Mouse (Mus musculus): Measurements from ENCODE around the gene Fau. TPM values are rescaled to one million over a fixed set of nuclear protein-coding genes. Genes with fewer than 3 reads are reported as not detected.

Fau gene
- total RNA-seq, 2 experiments from 2014 or later = 1,067 to 1,157 TPM

GRCm38 (mm10) chr19:6045366-6046293, 12.0 kb upstream of the Fau start:
- DNase-seq (ENCODE audit: low spot score in 2 of 2) = no peak

GRCm38 (mm10) chr19:6046294-6047153, 11.1 kb upstream of the Fau start, which contains the start of gene Syvn1:
Gene Syvn1 (plus strand): TSS chr19:6046576.
- DNase-seq (ENCODE audit: low spot score in 2 of 2) = peak; percentile 87 to 92

DNA sequence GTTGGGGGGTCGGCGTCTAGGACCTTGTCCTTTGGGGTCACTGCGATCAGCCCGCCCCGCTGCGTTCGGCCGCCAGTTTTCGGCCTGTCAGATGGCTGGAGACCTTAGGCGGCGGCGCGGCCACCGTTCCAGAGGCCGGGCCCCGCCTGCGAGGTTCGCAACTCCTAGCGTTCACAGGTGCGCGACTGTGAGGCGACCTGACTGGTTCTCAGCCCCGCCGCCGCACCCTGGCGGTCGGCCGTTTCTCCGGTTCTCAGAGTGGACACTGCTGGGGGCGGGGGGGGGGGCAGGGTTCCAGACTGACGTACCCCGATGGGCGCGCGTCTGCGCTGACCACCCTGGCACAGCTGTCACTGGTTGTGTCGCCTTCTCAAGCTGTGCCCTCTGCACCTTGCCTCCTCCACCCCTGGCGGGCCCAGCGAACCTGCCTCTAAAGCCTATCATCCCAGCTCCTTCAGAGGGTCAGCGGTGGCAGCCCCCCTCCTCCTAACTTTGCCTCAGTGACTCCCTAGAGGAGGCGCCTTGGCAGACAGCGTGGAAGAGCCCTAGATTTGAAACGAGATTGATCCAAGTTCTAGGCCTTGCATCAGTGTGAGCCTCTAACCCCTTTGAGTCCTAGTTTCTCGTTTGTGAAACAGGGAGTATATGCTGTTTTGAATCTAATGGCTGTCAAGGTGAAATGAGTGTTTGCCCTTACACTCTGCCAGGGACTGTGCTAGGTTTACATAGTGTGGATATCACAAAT, 10.3 kb upstream of the Fau start:
- DNase-seq (ENCODE audit: low spot score in 2 of 2) = no peak

DNA sequence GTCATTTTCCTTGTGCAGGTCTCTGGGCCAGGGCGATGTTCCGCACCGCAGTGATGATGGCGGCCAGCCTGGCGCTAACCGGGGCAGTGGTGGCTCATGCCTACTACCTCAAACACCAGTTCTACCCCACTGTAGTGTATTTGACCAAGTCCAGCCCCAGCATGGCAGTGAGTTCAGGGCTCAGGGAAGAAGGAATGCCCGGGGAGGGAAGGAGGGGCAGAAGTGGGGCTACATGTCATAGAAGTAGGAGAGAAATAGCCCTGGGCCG, 9.8 kb upstream of the Fau start:
- DNase-seq (ENCODE audit: low spot score in 2 of 2) = no peak

GRCm38 (mm10) chr19:6048681-6049410, 8.8 kb upstream of the Fau start:
- no peak for DNase-seq (ENCODE audit: low spot score in 2 of 2)

- DNase-seq (ENCODE audit: low spot score in 2 of 2) = no peak
Observed at GRCm38 (mm10) chr19:6052516-6052915, 5.1 kb upstream of the Fau start.

GRCm38 (mm10) chr19:6054296-6054695, 3.3 kb upstream of the Fau start:
- DNase-seq (ENCODE audit: low spot score in 2 of 2) = no peak

DNA sequence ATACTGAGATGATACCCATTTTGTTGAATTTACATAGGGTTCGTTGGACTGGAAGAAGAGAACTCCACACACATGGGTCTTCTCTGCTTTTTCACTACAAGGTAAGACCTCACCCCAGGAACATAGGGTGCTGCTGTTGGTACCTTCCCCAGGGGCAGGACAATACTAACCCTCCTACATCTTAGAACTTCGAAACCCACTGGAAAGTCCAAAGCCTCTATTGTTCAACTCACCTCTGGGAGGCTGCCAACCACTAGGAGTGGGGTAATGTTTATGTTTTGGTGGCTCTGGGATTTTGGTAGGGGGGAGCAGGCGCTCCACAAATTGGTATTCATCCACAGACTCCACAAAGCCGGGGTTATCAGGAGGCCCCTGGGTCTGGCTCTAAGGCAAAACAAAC, 948 bp upstream of the Fau start:
- DNase-seq (ENCODE audit: low spot score in 2 of 2) = peak in 1 of 2 experiments; percentile 17

DNA sequence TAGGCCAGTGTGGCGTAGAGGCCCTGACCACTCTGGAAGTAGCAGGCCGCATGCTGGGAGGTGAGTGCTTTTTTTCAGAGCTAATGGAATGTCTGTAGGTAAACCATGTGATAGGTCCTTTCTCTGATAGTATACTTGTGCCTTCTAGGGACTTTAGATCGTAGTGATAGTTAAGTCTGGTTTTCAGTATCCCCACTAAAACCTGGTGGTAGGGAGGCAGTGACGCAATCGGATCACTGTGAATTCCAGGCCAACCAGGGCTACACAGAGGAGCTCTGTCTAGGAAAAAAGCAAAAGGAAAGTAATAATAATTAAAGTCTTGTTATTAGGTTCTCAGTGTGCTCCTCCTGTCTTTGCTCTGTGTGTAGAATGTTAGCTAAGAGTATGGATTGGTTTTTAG, 869 bp downstream of the Fau start:
- DNase-seq (ENCODE audit: low spot score in 2 of 2) = peak in 1 of 2 experiments; percentile 15

GRCm38 (mm10) chr19:6058966-6059365, 1.3 kb downstream of the Fau start:
- DNase-seq (ENCODE audit: low spot score in 2 of 2) = peak in 1 of 2 experiments; percentile 18

- DNase-seq (ENCODE audit: low spot score in 2 of 2) = peak; percentile 86 to 87
Observed at GRCm38 (mm10) chr19:6061021-6061533, 3.4 kb downstream of the Fau start, which contains the start of gene Znhit2. Gene Znhit2 (plus strand): TSS chr19:6061192.

- DNase-seq (ENCODE audit: low spot score in 2 of 2) = no peak
Observed at GRCm38 (mm10) chr19:6061641-6062302, 4.1 kb downstream of the Fau start.

DNA sequence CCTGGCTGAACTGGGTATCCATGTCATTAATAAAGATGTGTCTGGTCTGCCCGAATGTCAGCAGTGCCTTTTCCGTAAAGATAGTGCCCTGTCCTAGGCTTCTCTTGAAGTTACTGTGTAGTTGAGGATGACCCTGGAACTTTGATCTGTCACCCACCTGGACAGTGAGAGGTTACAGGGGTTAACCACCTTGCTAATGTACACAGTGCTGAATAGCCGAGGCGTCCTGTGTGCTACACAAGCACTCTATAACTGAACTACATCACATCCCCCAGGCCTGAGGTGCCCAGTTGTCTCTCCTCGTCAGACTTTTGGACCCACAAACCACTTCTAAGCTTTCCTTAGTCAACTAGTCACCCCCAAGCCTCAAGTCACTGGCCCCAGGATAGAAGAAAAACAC, 4.8 kb downstream of the Fau start:
- no peak for DNase-seq (ENCODE audit: low spot score in 2 of 2)

GRCm38 (mm10) chr19:6063081-6063480, 5.4 kb downstream of the Fau start:
- no peak for DNase-seq (ENCODE audit: low spot score in 2 of 2)

GRCm38 (mm10) chr19:6066571-6066970, 8.9 kb downstream of the Fau start:
- no peak for DNase-seq (ENCODE audit: low spot score in 2 of 2)

GRCm38 (mm10) chr19:6067011-6067723, 9.5 kb downstream of the Fau start:
- peak; percentile 75 to 82 for DNase-seq (ENCODE audit: low spot score in 2 of 2)

GRCm38 (mm10) chr19:6067724-6068415, 10.2 kb downstream of the Fau start, which contains the start of gene Tm7sf2:
Gene Tm7sf2 (minus strand): TSS chr19:6068373.
- DNase-seq (ENCODE audit: low spot score in 2 of 2) = peak; percentile 84 to 85

- no peak for DNase-seq (ENCODE audit: low spot score in 2 of 2)
Observed at GRCm38 (mm10) chr19:6068951-6069350, 11.3 kb downstream of the Fau start.
